Mouse (Mus musculus) stomach, adult 2 months (tissue): ENCODE results near the gene Nlrp4c. TPM values are rescaled to one million over a fixed set of nuclear protein-coding genes. Genes with fewer than 3 reads are reported as not detected.

Experiments used
- polyA plus RNA-seq: library from polyadenylated mRNA; depleted of rRNA; stranded (reverse); fragments of >200 nt; gene quantifications from 2 replicates; pipeline ENCODE4 v1.2.3, GENCODE M21; 2012; rRNA removed

The Nlrp4c gene
- not detected in 2 replicates for polyA plus RNA-seq

GRCm38 (mm10) chr7:6044861-6045260, at the start of gene Nlrp4c:
Nlrp4c (plus strand) TSS chr7:6045161.

DNA sequence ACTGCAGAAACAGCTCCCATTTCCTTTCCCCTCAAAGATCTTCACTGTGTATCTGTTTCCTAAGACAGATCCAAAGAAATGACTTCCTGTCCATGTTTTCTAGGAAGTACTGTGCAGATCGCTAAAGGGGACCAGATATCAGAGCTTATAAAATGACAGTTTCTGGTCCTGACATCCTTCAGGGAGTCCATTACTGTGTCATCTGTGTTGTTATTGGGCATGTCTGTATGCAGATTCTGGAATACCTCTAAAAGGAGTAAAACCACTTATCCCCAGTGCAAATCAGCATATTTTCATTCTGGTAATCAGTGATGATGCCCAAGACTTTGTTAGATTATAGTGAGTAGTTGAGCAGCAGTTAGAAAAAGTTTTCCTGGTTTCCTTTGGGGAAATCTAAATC, 34.1 kb upstream of the Nlrp4c start, which contains the start of gene Vmn1r65:
Gene Vmn1r65 (minus strand): TSS at position 101 of the 400 bp plus-strand sequence.

Other genes with a start within 250 kb of the Nlrp4c start
- gene Vmn1r63, start 239.7 kb upstream of the Nlrp4c start, polyA plus RNA-seq, result not detected in 2 replicates
- gene Vmn1r64, start 160.6 kb upstream of the Nlrp4c start, polyA plus RNA-seq, result not detected in 2 replicates
- gene Vmn1r65, start 34.2 kb upstream of the Nlrp4c start, polyA plus RNA-seq, result not detected in 2 replicates
- 22.2 and 29.0 TPM in 2 replicates for gene Zfp787, start 110.8 kb downstream of the Nlrp4c start, polyA plus RNA-seq
- gene Zfp444, start 127.1 kb downstream of the Nlrp4c start, polyA plus RNA-seq, result 12.4 and 21.2 TPM in 2 replicates
- gene Galp, start 151.9 kb downstream of the Nlrp4c start, polyA plus RNA-seq, result not detected in 2 replicates
- not detected in 2 replicates for gene Zscan5b, start 177.1 kb downstream of the Nlrp4c start, polyA plus RNA-seq
- gene Epp13, start 207.5 kb downstream of the Nlrp4c start, polyA plus RNA-seq, result 1.3 TPM in 1 of 2 replicates, not detected in the other
- gene Zfp667, start 241.4 kb downstream of the Nlrp4c start, polyA plus RNA-seq, result 0.05 and 0.12 TPM in 2 replicates